Mouse (Mus musculus): ENCODE data around the gene Bmf.

Gene Bmf

GRCm38 (mm10) chr2:118486933-118487332 lies 62.6 kb downstream of the Bmf start:
- no peaks in the 10 kb centered on the region for H3K27me3 ChIP-seq (ENCODE audit: insufficient read depth, low read length)
- no peak overlapping the region for H3K4me3 ChIP-seq (replicated peaks; ENCODE audit: low read length)
- no peaks in the 10 kb centered on the region for H3K9me3 ChIP-seq (ENCODE audit: low read length)
- H3K36me3 ChIP-seq (ENCODE audit: insufficient read depth, low read length), result no peaks in the 10 kb centered on the region
- peaks cover 60% of the 10 kb centered on the region for H3K4me1 ChIP-seq (replicated peaks; ENCODE audit: low read depth, low read length)
- TF ChIP-seq CTCF (conservative IDR thresholded peaks at IDR 0.05; ENCODE audit: low read length) (peak; percentile 100), POU5F1 (IDR thresholded peaks at IDR 0.05; ENCODE audit: borderline replicate concordance, low read length) (no peak), NANOG (IDR thresholded peaks at IDR 0.05; ENCODE audit: borderline replicate concordance, low read length) (no peak)

- peak overlapping the region; percentile 45; the same call in 1 of the 2 replicates for H3K4me3 ChIP-seq (replicated peaks; ENCODE audit: low read length)
- H3K36me3 ChIP-seq (ENCODE audit: insufficient read depth, low read length), result no peaks in the 10 kb centered on the region
- no peaks in the 10 kb centered on the region for H3K9me3 ChIP-seq (ENCODE audit: low read length)
- TF ChIP-seq POU5F1 (IDR thresholded peaks at IDR 0.05; ENCODE audit: borderline replicate concordance, low read length), result peak; percentile 56; the same call in 1 of the 2 replicates
- TF ChIP-seq NANOG (IDR thresholded peaks at IDR 0.05; ENCODE audit: borderline replicate concordance, low read length), result no peak
- peaks cover 57% of the 10 kb centered on the region for H3K4me1 ChIP-seq (replicated peaks; ENCODE audit: low read depth, low read length)
- H3K27me3 ChIP-seq (ENCODE audit: insufficient read depth, low read length), result no peaks in the 10 kb centered on the region
These were observed 64.1 kb downstream of the Bmf start for GRCm38 (mm10) chr2:118485415-118485814.

GRCm38 (mm10) chr2:118484386-118484898 lies 65.0 kb downstream of the Bmf start:
- H3K4me3 ChIP-seq (replicated peaks; ENCODE audit: low read length), result no peak overlapping the region
- no peaks in the 10 kb centered on the region for H3K27me3 ChIP-seq (ENCODE audit: insufficient read depth, low read length)
- TF ChIP-seq NANOG (IDR thresholded peaks at IDR 0.05; ENCODE audit: borderline replicate concordance, low read length) (no peak), POU5F1 (IDR thresholded peaks at IDR 0.05; ENCODE audit: borderline replicate concordance, low read length) (no peak), CTCF (conservative IDR thresholded peaks at IDR 0.05; ENCODE audit: low read length) (no peak)
- H3K36me3 ChIP-seq (ENCODE audit: insufficient read depth, low read length), result no peaks in the 10 kb centered on the region
- H3K9me3 ChIP-seq (ENCODE audit: low read length), result no peaks in the 10 kb centered on the region
- H3K4me1 ChIP-seq (replicated peaks; ENCODE audit: low read depth, low read length), result peaks cover 56% of the 10 kb centered on the region

GRCm38 (mm10) chr2:118483032-118483431 lies 66.5 kb downstream of the Bmf start:
- H3K4me1 ChIP-seq (replicated peaks; ENCODE audit: low read depth, low read length), result peaks cover 55% of the 10 kb centered on the region
- no peaks in the 10 kb centered on the region for H3K27me3 ChIP-seq (ENCODE audit: insufficient read depth, low read length)
- no peak overlapping the region for H3K4me3 ChIP-seq (replicated peaks; ENCODE audit: low read length)
- no peaks in the 10 kb centered on the region for H3K36me3 ChIP-seq (ENCODE audit: insufficient read depth, low read length)
- TF ChIP-seq NANOG (IDR thresholded peaks at IDR 0.05; ENCODE audit: borderline replicate concordance, low read length), result peak; percentile 21; the same call in 1 of the 2 replicates
- no peak for TF ChIP-seq CTCF (conservative IDR thresholded peaks at IDR 0.05; ENCODE audit: low read length)
- no peaks in the 10 kb centered on the region for H3K9me3 ChIP-seq (ENCODE audit: low read length)

- no peak for TF ChIP-seq CTCF (conservative IDR thresholded peaks at IDR 0.05; ENCODE audit: low read length)
- TF ChIP-seq NANOG (IDR thresholded peaks at IDR 0.05; ENCODE audit: borderline replicate concordance, low read length), result no peak
- no peak for TF ChIP-seq POU5F1 (IDR thresholded peaks at IDR 0.05; ENCODE audit: borderline replicate concordance, low read length)
- no peak overlapping the region for H3K4me3 ChIP-seq (replicated peaks; ENCODE audit: low read length)
- no peaks in the 10 kb centered on the region for H3K27me3 ChIP-seq (ENCODE audit: insufficient read depth, low read length)
- peaks cover 51% of the 10 kb centered on the region for H3K4me1 ChIP-seq (replicated peaks; ENCODE audit: low read depth, low read length)
- H3K36me3 ChIP-seq (ENCODE audit: insufficient read depth, low read length), result peaks cover 12% of the 10 kb centered on the region
- no peaks in the 10 kb centered on the region for H3K9me3 ChIP-seq (ENCODE audit: low read length)
These were observed 68.6 kb downstream of the Bmf start for GRCm38 (mm10) chr2:118480886-118481285.

- H3K36me3 ChIP-seq (ENCODE audit: insufficient read depth, low read length), result peaks cover 25% of the 10 kb centered on the region
- peaks cover 37% of the 10 kb centered on the region for H3K4me1 ChIP-seq (replicated peaks; ENCODE audit: low read depth, low read length)
- no peaks in the 10 kb centered on the region for H3K9me3 ChIP-seq (ENCODE audit: low read length)
- no peaks in the 10 kb centered on the region for H3K27me3 ChIP-seq (ENCODE audit: insufficient read depth, low read length)
- no peak for TF ChIP-seq POU5F1 (IDR thresholded peaks at IDR 0.05; ENCODE audit: borderline replicate concordance, low read length)
- no peak for TF ChIP-seq NANOG (IDR thresholded peaks at IDR 0.05; ENCODE audit: borderline replicate concordance, low read length)
- TF ChIP-seq CTCF (conservative IDR thresholded peaks at IDR 0.05; ENCODE audit: low read length), result no peak
- peak within 1 kb of the TSS; percentile 90 for H3K4me3 ChIP-seq (replicated peaks; ENCODE audit: low read length)
These were observed 70.0 kb downstream of the Bmf start, which contains the start of gene Srp14 for GRCm38 (mm10) chr2:118479550-118479909. Srp14 (minus strand) TSS chr2:118479711.

GRCm38 (mm10) chr2:118478833-118479549 lies 70.5 kb downstream of the Bmf start:
- TF ChIP-seq CTCF (conservative IDR thresholded peaks at IDR 0.05; ENCODE audit: low read length) (no peak), POU5F1 (IDR thresholded peaks at IDR 0.05; ENCODE audit: borderline replicate concordance, low read length) (no peak), NANOG (IDR thresholded peaks at IDR 0.05; ENCODE audit: borderline replicate concordance, low read length) (no peak)
- H3K9me3 ChIP-seq (ENCODE audit: low read length), result no peaks in the 10 kb centered on the region
- peak overlapping the region; percentile 90 for H3K4me3 ChIP-seq (replicated peaks; ENCODE audit: low read length)
- H3K27me3 ChIP-seq (ENCODE audit: insufficient read depth, low read length), result no peaks in the 10 kb centered on the region
- H3K4me1 ChIP-seq (replicated peaks; ENCODE audit: low read depth, low read length), result peaks cover 32% of the 10 kb centered on the region
- H3K36me3 ChIP-seq (ENCODE audit: insufficient read depth, low read length), result peaks cover 31% of the 10 kb centered on the region

Data from E14TG2a.4 (cell line).